Mouse (Mus musculus) effector memory CD4-positive, alpha-beta T cell, adult 5 months (primary cell): ENCODE results near the gene Chst13. TPM values are rescaled to one million over a fixed set of nuclear protein-coding genes. Genes with fewer than 3 reads are reported as not detected.

Experiments
- polyA plus RNA-seq: library from polyadenylated mRNA; unstranded; fragments of 100-300 nt; shearing (Covaris generic); gene quantifications from one replicate; pipeline ENCODE4 v1.2.1, GENCODE M21; 2017

Chst13 gene
- polyA plus RNA-seq, result not detected

DNA sequence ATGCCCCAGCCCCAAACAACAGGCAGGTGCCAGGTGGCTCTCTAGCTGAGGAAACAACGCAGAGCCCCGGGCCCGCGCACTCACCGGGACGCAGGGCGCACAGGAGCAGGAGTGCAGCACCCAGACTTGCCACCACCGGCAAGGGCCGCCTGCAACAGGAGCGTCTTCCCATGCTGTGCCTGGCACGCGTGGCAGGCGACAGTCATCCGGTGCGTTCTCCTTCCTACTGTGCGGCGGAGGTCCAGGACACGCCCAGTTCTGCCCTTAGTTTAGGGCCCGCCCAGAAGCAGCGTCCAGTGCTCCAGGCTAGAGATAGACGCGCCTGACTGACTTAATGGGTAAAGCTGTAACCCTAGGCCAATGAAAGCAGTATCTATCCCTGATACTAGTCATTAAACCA lies at the start of gene Chst13:
Gene Chst13, minus strand, starts transcription at position 195 of the 400 bp plus-strand sequence.

GRCm38 (mm10) chr6:90368976-90369724 lies 44.2 kb upstream of the Chst13 start, which contains the start of gene Zxdc:
Gene Zxdc, plus strand, starts transcription at chr6:90369492.

GRCm38 (mm10) chr6:90332561-90333425 lies 7.8 kb upstream of the Chst13 start, which contains the start of gene Uroc1:
Gene Uroc1, plus strand, starts transcription at chr6:90333284.

GRCm38 (mm10) chr6:90300919-90301318 lies 24.1 kb downstream of the Chst13 start, which contains the start of gene BC048671:
Gene BC048671, plus strand, starts transcription at chr6:90301219.

Other genes starting within 250 kb of the Chst13 start
- gene Vmn1r49, start 246.7 kb downstream of the Chst13 start, polyA plus RNA-seq, result not detected
- gene Vmn1r50, start 223.8 kb downstream of the Chst13 start, polyA plus RNA-seq, result not detected
- gene Vmn1r51, start 202.6 kb downstream of the Chst13 start, polyA plus RNA-seq, result not detected
- gene Vmn1r52, start 150.4 kb downstream of the Chst13 start, polyA plus RNA-seq, result not detected
- not detected for gene V1ra8, start 122.4 kb downstream of the Chst13 start, polyA plus RNA-seq
- gene Vmn1r53, start 100.7 kb downstream of the Chst13 start, polyA plus RNA-seq, result not detected
- not detected for gene Vmn1r54, start 78.9 kb downstream of the Chst13 start, polyA plus RNA-seq
- not detected for gene BC048671, start 24.0 kb downstream of the Chst13 start, polyA plus RNA-seq
- not detected for gene Uroc1, start 8.1 kb upstream of the Chst13 start, polyA plus RNA-seq
- gene Zxdc, start 44.3 kb upstream of the Chst13 start, polyA plus RNA-seq, result 39.2 TPM
- gene Cfap100, start 103.6 kb upstream of the Chst13 start, polyA plus RNA-seq, result 0.20 TPM
- gene Klf15, start 137.4 kb upstream of the Chst13 start, polyA plus RNA-seq, result not detected
- gene Aldh1l1, start 161.2 kb upstream of the Chst13 start, polyA plus RNA-seq, result 0.81 TPM